Mouse (Mus musculus): ENCODE data around the gene Crat.

DNA sequence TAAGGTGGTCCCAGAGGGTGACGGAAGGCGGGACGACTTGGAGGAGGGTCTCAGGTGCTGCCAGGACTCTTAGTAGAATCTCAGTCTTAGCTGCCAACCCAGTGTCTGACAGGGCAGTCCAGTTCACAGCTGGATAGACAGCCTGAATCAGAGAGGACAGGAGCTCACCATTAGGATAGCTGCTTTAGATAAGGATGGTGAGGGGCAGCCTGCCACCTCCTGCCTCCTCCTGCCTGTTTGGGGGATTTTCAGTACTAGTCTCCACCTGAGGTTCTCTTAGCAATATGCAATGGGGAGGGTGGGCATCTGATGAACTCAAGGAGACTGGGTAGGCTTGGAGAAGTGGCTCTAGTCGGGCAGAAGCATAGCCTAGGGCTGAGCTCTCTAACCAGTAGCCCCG is 932 bp downstream of the Crat start:
- TF ChIP-seq USF1 (IDR thresholded peaks at IDR 0.05; ENCODE audit: low read depth) (no peak), CTCF (IDR thresholded peaks at IDR 0.05; ENCODE audit: control insufficient read depth, insufficient read depth, insufficient read length) (no peak), MAX (IDR thresholded peaks at IDR 0.05) (no peak), CEBPB (IDR thresholded peaks at IDR 0.05; ENCODE audit: low read depth) (no peak), MYOG (IDR thresholded peaks at IDR 0.05; ENCODE audit: control insufficient read depth, extremely low read depth, insufficient read length) (no peak)

All from C2C12 (cell line).